Mouse (Mus musculus): Measurements from ENCODE around the gene Bpifa6. TPM values are rescaled to one million over a fixed set of nuclear protein-coding genes. Genes with fewer than 3 reads are reported as not detected.

The Bpifa6 gene
- polyA plus RNA-seq (2014; fragmentation: Nextera tagmentation; extraction: Ambion mirVana), result not detected in 2 replicates

DNA sequence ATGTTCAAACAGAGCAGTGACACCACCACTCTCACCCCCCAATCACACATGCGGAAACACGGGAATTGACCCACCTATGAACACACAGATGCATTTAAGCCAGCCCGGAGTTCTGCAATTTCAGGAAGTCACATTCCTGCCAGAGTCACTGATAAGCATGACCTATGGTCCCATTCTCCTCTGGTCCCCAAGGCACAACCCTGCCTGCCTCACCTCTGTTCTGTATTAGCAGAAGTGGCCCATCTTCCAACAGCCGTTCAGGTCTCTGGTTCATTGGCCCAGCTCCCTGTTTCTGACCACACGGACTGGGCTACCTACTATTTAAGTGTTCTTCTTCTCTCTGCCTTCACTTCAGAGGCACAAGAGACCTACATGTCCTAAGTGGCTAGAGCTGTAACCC, at the start of gene Bpifa6:
Bpifa6 (plus strand) TSS at position 364 of the 400 bp plus-strand sequence.
- Histone ChIP-seq H3K4me3 (ENCODE audit: low read depth, low read length) (no peak within 1 kb of the TSS), H3K4me2 (ENCODE audit: low read depth, low read length) (no peak within 1 kb of the TSS), H3K4me1 (ENCODE audit: control insufficient read depth, insufficient read depth, low read length) (no peaks in the 10 kb centered on the region), H3K9ac (replicated peaks; ENCODE audit: low read depth, low read length) (no peak within 1 kb of the TSS), H3K9me3 (ENCODE audit: control insufficient read depth, low read length) (no peaks in the 10 kb centered on the region), H3K27me3 (ENCODE audit: control insufficient read depth, insufficient read depth, low read length) (no peaks in the 10 kb centered on the region), H3K36me3 (ENCODE audit: control insufficient read depth, insufficient read depth, low read length) (no peaks in the 10 kb centered on the region), H3K27ac (ENCODE audit: low read depth, low read length) (no peak within 1 kb of the TSS)
- ATAC-seq (ENCODE audit: low read depth), result no peak
- WGBS, result 91% methylated on average over 5 of the region's 5 CpGs

GRCm38 (mm10) chr2:153929871-153930413, 44.8 kb upstream of the Bpifa6 start:
- Histone ChIP-seq H3K4me1 (ENCODE audit: control insufficient read depth, insufficient read depth, low read length) (no peaks in the 10 kb centered on the region), H3K9me3 (ENCODE audit: control insufficient read depth, low read length) (no peaks in the 10 kb centered on the region), H3K4me2 (ENCODE audit: low read depth, low read length) (no peak overlapping the region), H3K27ac (ENCODE audit: low read depth, low read length) (no peak overlapping the region), H3K36me3 (ENCODE audit: control insufficient read depth, insufficient read depth, low read length) (no peaks in the 10 kb centered on the region), H3K9ac (replicated peaks; ENCODE audit: low read depth, low read length) (no peak overlapping the region), H3K27me3 (ENCODE audit: control insufficient read depth, insufficient read depth, low read length) (no peaks in the 10 kb centered on the region), H3K4me3 (ENCODE audit: low read depth, low read length) (no peak overlapping the region)
- WGBS, result 44% methylated on average over 3 of the region's 3 CpGs
- ATAC-seq (ENCODE audit: low read depth), result no peak

- Histone ChIP-seq H3K4me1 (ENCODE audit: control insufficient read depth, insufficient read depth, low read length) (no peaks in the 10 kb centered on the region), H3K4me3 (ENCODE audit: low read depth, low read length) (no peak overlapping the region), H3K27ac (ENCODE audit: low read depth, low read length) (no peak overlapping the region), H3K4me2 (ENCODE audit: low read depth, low read length) (no peak overlapping the region), H3K9me3 (ENCODE audit: control insufficient read depth, low read length) (no peaks in the 10 kb centered on the region), H3K9ac (replicated peaks; ENCODE audit: low read depth, low read length) (no peak overlapping the region), H3K36me3 (ENCODE audit: control insufficient read depth, insufficient read depth, low read length) (no peaks in the 10 kb centered on the region), H3K27me3 (ENCODE audit: control insufficient read depth, insufficient read depth, low read length) (no peaks in the 10 kb centered on the region)
- no peak for ATAC-seq (ENCODE audit: low read depth)
- 59% methylated on average over 6 of the region's 6 CpGs for WGBS
These were observed 43.6 kb upstream of the Bpifa6 start for GRCm38 (mm10) chr2:153931125-153931524.

DNA sequence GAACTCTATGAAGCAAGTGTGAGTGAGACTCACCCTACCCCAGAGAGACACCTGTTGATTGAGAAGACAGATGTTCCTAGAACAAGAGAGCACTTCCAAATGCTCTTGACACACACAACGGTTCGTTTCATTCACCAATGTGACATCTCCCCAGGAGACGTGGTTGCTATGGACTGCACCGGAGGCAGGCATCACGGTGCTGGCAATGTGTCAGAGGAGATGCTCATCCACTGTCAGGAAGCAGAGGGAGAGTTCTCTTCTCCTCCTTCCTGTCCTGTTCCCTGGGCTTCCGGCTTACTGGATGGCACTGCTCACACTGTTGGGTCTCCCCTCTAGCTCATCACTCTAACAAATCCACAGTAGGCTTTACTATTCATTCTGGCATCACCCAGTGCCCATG, 41.4 kb upstream of the Bpifa6 start:
- H3K9me3 ChIP-seq (ENCODE audit: control insufficient read depth, low read length), result no peaks in the 10 kb centered on the region
- no peak overlapping the region for H3K4me2 ChIP-seq (ENCODE audit: low read depth, low read length)
- H3K27me3 ChIP-seq (ENCODE audit: control insufficient read depth, insufficient read depth, low read length), result no peaks in the 10 kb centered on the region
- 55% methylated on average over 6 of the region's 6 CpGs for WGBS
- H3K4me1 ChIP-seq (ENCODE audit: control insufficient read depth, insufficient read depth, low read length), result no peaks in the 10 kb centered on the region
- H3K27ac ChIP-seq (ENCODE audit: low read depth, low read length), result no peak overlapping the region
- H3K4me3 ChIP-seq (ENCODE audit: low read depth, low read length), result no peak overlapping the region
- no peak overlapping the region for H3K9ac ChIP-seq (replicated peaks; ENCODE audit: low read depth, low read length)
- no peak for ATAC-seq (ENCODE audit: low read depth)
- no peaks in the 10 kb centered on the region for H3K36me3 ChIP-seq (ENCODE audit: control insufficient read depth, insufficient read depth, low read length)

DNA sequence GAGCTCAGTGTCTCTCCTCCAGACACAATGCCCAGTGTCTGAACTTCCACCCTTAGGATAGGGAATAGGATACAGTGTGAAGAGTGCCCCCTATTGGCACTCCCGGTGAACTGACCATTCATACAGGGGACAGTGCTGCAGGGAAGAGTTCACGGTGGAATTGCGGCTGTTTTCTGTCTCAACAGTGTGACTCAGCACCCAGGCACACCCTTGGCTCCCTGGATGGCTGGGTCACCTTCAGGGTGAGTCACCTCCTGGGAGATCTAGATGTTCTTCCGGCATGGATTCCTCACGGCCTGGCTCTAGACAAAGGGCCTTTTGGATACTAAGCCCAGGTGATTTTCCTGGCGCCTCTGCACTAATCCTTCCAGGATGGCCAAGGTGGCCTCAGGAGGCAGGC, 39.4 kb upstream of the Bpifa6 start:
- no peak overlapping the region for H3K4me3 ChIP-seq (ENCODE audit: low read depth, low read length)
- no peak for ATAC-seq (ENCODE audit: low read depth)
- H3K4me1 ChIP-seq (ENCODE audit: control insufficient read depth, insufficient read depth, low read length), result no peaks in the 10 kb centered on the region
- H3K4me2 ChIP-seq (ENCODE audit: low read depth, low read length), result no peak overlapping the region
- no peak overlapping the region for H3K27ac ChIP-seq (ENCODE audit: low read depth, low read length)
- H3K9me3 ChIP-seq (ENCODE audit: control insufficient read depth, low read length), result no peaks in the 10 kb centered on the region
- 91% methylated on average over 6 of the region's 6 CpGs for WGBS
- no peak overlapping the region for H3K9ac ChIP-seq (replicated peaks; ENCODE audit: low read depth, low read length)
- no peaks in the 10 kb centered on the region for H3K27me3 ChIP-seq (ENCODE audit: control insufficient read depth, insufficient read depth, low read length)
- no peaks in the 10 kb centered on the region for H3K36me3 ChIP-seq (ENCODE audit: control insufficient read depth, insufficient read depth, low read length)

DNA sequence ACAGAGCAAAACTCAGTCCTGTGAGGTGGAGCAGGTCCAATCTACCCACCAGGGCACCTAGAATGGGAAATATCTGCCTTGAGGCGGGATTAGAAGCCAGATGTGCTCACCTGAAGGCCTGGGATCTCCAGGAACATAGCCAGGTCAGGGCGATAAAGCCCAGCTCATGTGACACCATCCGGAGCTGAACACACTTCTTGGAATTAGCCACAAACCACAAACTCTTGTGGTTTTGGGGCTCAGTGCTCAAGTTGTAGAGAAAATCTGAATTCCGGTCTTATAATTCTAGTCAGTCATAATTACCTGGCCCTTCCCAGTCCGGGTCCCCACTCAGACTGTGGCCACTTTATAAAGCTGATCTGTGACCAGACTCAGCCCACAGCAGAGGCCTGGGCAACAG, 36.9 kb upstream of the Bpifa6 start, which contains the start of gene Bpifb4:
Bpifb4 (plus strand) TSS at position 370 of the 400 bp plus-strand sequence.
- Histone ChIP-seq H3K27me3 (ENCODE audit: control insufficient read depth, insufficient read depth, low read length) (no peaks in the 10 kb centered on the region), H3K36me3 (ENCODE audit: control insufficient read depth, insufficient read depth, low read length) (no peaks in the 10 kb centered on the region), H3K4me2 (ENCODE audit: low read depth, low read length) (no peak within 1 kb of the TSS), H3K27ac (ENCODE audit: low read depth, low read length) (no peak within 1 kb of the TSS), H3K4me3 (ENCODE audit: low read depth, low read length) (no peak within 1 kb of the TSS), H3K9ac (replicated peaks; ENCODE audit: low read depth, low read length) (no peak within 1 kb of the TSS), H3K4me1 (ENCODE audit: control insufficient read depth, insufficient read depth, low read length) (no peaks in the 10 kb centered on the region), H3K9me3 (ENCODE audit: control insufficient read depth, low read length) (no peaks in the 10 kb centered on the region)
- ATAC-seq (ENCODE audit: low read depth), result no peak
- 90% methylated on average over 5 of the region's 5 CpGs for WGBS

GRCm38 (mm10) chr2:153943537-153943936, 31.2 kb upstream of the Bpifa6 start:
- WGBS, result 39% methylated on average over 3 of the region's 3 CpGs
- Histone ChIP-seq H3K4me3 (ENCODE audit: low read depth, low read length) (no peak overlapping the region), H3K4me2 (ENCODE audit: low read depth, low read length) (no peak overlapping the region), H3K9ac (replicated peaks; ENCODE audit: low read depth, low read length) (no peak overlapping the region), H3K9me3 (ENCODE audit: control insufficient read depth, low read length) (no peaks in the 10 kb centered on the region), H3K27me3 (ENCODE audit: control insufficient read depth, insufficient read depth, low read length) (no peaks in the 10 kb centered on the region), H3K4me1 (ENCODE audit: control insufficient read depth, insufficient read depth, low read length) (no peaks in the 10 kb centered on the region), H3K36me3 (ENCODE audit: control insufficient read depth, insufficient read depth, low read length) (no peaks in the 10 kb centered on the region), H3K27ac (ENCODE audit: low read depth, low read length) (no peak overlapping the region)
- ATAC-seq (ENCODE audit: low read depth), result no peak

- Histone ChIP-seq H3K4me2 (ENCODE audit: low read depth, low read length) (no peak overlapping the region), H3K27ac (ENCODE audit: low read depth, low read length) (no peak overlapping the region), H3K4me3 (ENCODE audit: low read depth, low read length) (no peak overlapping the region), H3K9ac (replicated peaks; ENCODE audit: low read depth, low read length) (no peak overlapping the region), H3K4me1 (ENCODE audit: control insufficient read depth, insufficient read depth, low read length) (no peaks in the 10 kb centered on the region), H3K36me3 (ENCODE audit: control insufficient read depth, insufficient read depth, low read length) (no peaks in the 10 kb centered on the region), H3K9me3 (ENCODE audit: control insufficient read depth, low read length) (no peaks in the 10 kb centered on the region), H3K27me3 (ENCODE audit: control insufficient read depth, insufficient read depth, low read length) (no peaks in the 10 kb centered on the region)
- ATAC-seq (ENCODE audit: low read depth), result no peak
- WGBS, result 91% methylated on average over 8 of the region's 8 CpGs
These were observed 30.2 kb upstream of the Bpifa6 start for GRCm38 (mm10) chr2:153944567-153944966.

GRCm38 (mm10) chr2:153952897-153953296, 21.8 kb upstream of the Bpifa6 start:
- Histone ChIP-seq H3K27me3 (ENCODE audit: control insufficient read depth, insufficient read depth, low read length) (no peaks in the 10 kb centered on the region), H3K9ac (replicated peaks; ENCODE audit: low read depth, low read length) (no peak overlapping the region), H3K9me3 (ENCODE audit: control insufficient read depth, low read length) (no peaks in the 10 kb centered on the region), H3K36me3 (ENCODE audit: control insufficient read depth, insufficient read depth, low read length) (no peaks in the 10 kb centered on the region), H3K4me1 (ENCODE audit: control insufficient read depth, insufficient read depth, low read length) (no peaks in the 10 kb centered on the region), H3K4me2 (ENCODE audit: low read depth, low read length) (no peak overlapping the region), H3K27ac (ENCODE audit: low read depth, low read length) (no peak overlapping the region), H3K4me3 (ENCODE audit: low read depth, low read length) (no peak overlapping the region)
- no peak for ATAC-seq (ENCODE audit: low read depth)
- 33% methylated on average over 6 of the region's 6 CpGs for WGBS
